ENCODE assay signal across 8 mouse cellular contexts in genomic region chr17:87283055-87283754, GRCm38 (mm10). TPM values are rescaled to one million over a fixed set of nuclear protein-coding genes. Genes with fewer than 3 reads are reported as not detected.
DNase-seq lines count a peak whose midpoint lies in the region; ATAC-seq lines count a peak whose summit lies in the region.

No protein-coding gene starts in this region.

- no peaks in the 10 kb centered on the region for H3K9me3 ChIP-seq in embryonic facial prominence, embryonic 11.5 days (replicated peaks; ENCODE audit: control insufficient read depth, low read length)

- under 1% methylated on average over 53 of the region's 56 CpGs for WGBS in embryonic facial prominence, embryonic 11.5 days

- peak overlapping the region; percentile 99 for H3K4me2 ChIP-seq in embryonic facial prominence, embryonic 11.5 days (ENCODE audit: low read depth, low read length)

- H3K27ac ChIP-seq in embryonic facial prominence, embryonic 11.5 days (replicated peaks; ENCODE audit: low read depth, low read length): no peak overlapping the region

- peak; percentile 51 for ATAC-seq in frontal cortex, adult (ENCODE audit: low TSS enrichment)
- ATAC-seq in embryonic facial prominence, embryonic 11.5 days (replicated peaks; ENCODE audit: insufficient number of reproducible peaks, low FRiP score, low TSS enrichment, low read depth): no peak
- ATAC-seq in megakaryocyte progenitor cell, adult 5-6 weeks (replicated peaks; ENCODE audit: poor library complexity): peak; percentile 20

- H3K9ac ChIP-seq in embryonic facial prominence, embryonic 11.5 days (replicated peaks; ENCODE audit: low read length): peak overlapping the region; percentile 52

- H3K4me1 ChIP-seq in embryonic facial prominence, embryonic 11.5 days (ENCODE audit: control insufficient read depth, insufficient read depth, low read length): peaks cover 9% of the 10 kb centered on the region

- H3K36me3 ChIP-seq in embryonic facial prominence, embryonic 11.5 days (replicated peaks; ENCODE audit: control insufficient read depth, insufficient read depth, low read depth, low read length): no peaks in the 10 kb centered on the region

- intact Hi-C loops in heart, postnatal 25 days (cut with DNase I): no loop called here
- intact Hi-C loops in left cerebral cortex, postnatal 36 days (cut with DNase I): no loop called here

- H3K4me3 ChIP-seq in embryonic facial prominence, embryonic 11.5 days (ENCODE audit: low read depth, low read length): peak overlapping the region; percentile 72

- no peak for DNase-seq in frontal cortex, postnatal 36 days (ENCODE audit: low spot score in 2 of 2)
- peak; percentile 49 for DNase-seq in adipocyte (ENCODE audit: low spot score)
- peak; percentile 52 for DNase-seq in embryonic facial prominence, embryonic 11.5 days (ENCODE audit: low spot score)
- peak; percentile 23 for DNase-seq in heart, postnatal 25 days (ENCODE audit: low spot score)
- DNase-seq in left cerebral cortex, postnatal 36 days (ENCODE audit: low spot score in 2 of 2): peak; percentile 54 to 74
- peak; percentile 69 to 88 for DNase-seq in spleen, postnatal 4 days (ENCODE audit: low spot score in 2 of 2)

- peaks cover 12% of the 10 kb centered on the region for H3K27me3 ChIP-seq in embryonic facial prominence, embryonic 11.5 days (ENCODE audit: control insufficient read depth, insufficient read depth, low read length)

RNA-seq across cellular contexts. Expression of gene Ttc7, which starts 0.5 kb away (rescaled TPM):
- polyA plus RNA-seq in embryonic facial prominence, embryonic 11.5 days (2014; fragmentation: Nextera tagmentation; extraction: Ambion mirVana): 2.3 and 3.3 TPM in 2 replicates
- 10 to 100 TPM; 10.4 to 13.0 TPM for total RNA-seq in heart, postnatal 25 days (2021)
- 10 to 100 TPM; 13.1 to 14.7 TPM for total RNA-seq in left cerebral cortex, postnatal 36 days (2021)
- 47.8 and 54.7 TPM in 2 replicates for total RNA-seq in megakaryocyte progenitor cell, adult 5-6 weeks (2015)
- 53.2 and 58.5 TPM in 2 replicates for total RNA-seq in megakaryocyte progenitor cell, adult 5-6 weeks (2017)

RNA-seq across cellular contexts. Expression of gene Mcfd2, which starts 17.5 kb away (rescaled TPM):
- polyA plus RNA-seq in embryonic facial prominence, embryonic 11.5 days (2014; fragmentation: Nextera tagmentation; extraction: Ambion mirVana): 82.0 and 85.7 TPM in 2 replicates
- total RNA-seq in heart, postnatal 25 days (2021): 10 to 100 TPM; 41.8 to 46.4 TPM
- total RNA-seq in left cerebral cortex, postnatal 36 days (2021): 10 to 100 TPM; 50.3 to 55.8 TPM
- total RNA-seq in megakaryocyte progenitor cell, adult 5-6 weeks (2015): 41.7 and 41.8 TPM in 2 replicates
- total RNA-seq in megakaryocyte progenitor cell, adult 5-6 weeks (2017): 111 and 130 TPM in 2 replicates

Comparison
In these comparisons a context has a peak if more than half of its experiments do, and no peak if none do; other contexts are left out.
1. DNase-seq: peak in adipocyte (single experiment), embryonic facial prominence, embryonic 11.5 days (single experiment), heart, postnatal 25 days (single experiment), left cerebral cortex, postnatal 36 days (2 of 2) and spleen, postnatal 4 days (2 of 2); none in frontal cortex, postnatal 36 days (0 of 2).